Mouse (Mus musculus): ENCODE data around the gene Tuft1. TPM values are rescaled to one million over a fixed set of nuclear protein-coding genes. Genes with fewer than 3 reads are reported as not detected.
"Not testable (repeated sequence)": the region's sequence is repeated elsewhere in the genome, so short reads cannot be mapped to it uniquely, and the experiment has no call there.

Gene Tuft1
- polyA plus RNA-seq, 1 experiment, result 3.2 TPM

- H3K27ac ChIP-seq (ENCODE audit: insufficient read depth, low read length), result no peak overlapping the region
- no peaks in the 10 kb centered on the region for H3K4me1 ChIP-seq (ENCODE audit: control insufficient read depth, insufficient read depth, low read length)
- no peak for TF ChIP-seq CTCF (IDR thresholded peaks at IDR 0.05; ENCODE audit: borderline replicate concordance, insufficient read depth, low read length)
- TF ChIP-seq POLR2A (IDR thresholded peaks at IDR 0.05; ENCODE audit: low read depth, low read length), result no peak
- H3K4me3 ChIP-seq (ENCODE audit: insufficient read depth, low read length), result no peak overlapping the region
Observed at GRCm38 (mm10) chr3:94683646-94684045, 25.0 kb upstream of the Tuft1 start.

GRCm38 (mm10) chr3:94680783-94681182 is 22.1 kb upstream of the Tuft1 start:
- no peaks in the 10 kb centered on the region for H3K4me1 ChIP-seq (ENCODE audit: control insufficient read depth, insufficient read depth, low read length)
- TF ChIP-seq CTCF (IDR thresholded peaks at IDR 0.05; ENCODE audit: borderline replicate concordance, insufficient read depth, low read length) (no peak), POLR2A (IDR thresholded peaks at IDR 0.05; ENCODE audit: low read depth, low read length) (no peak)
- H3K27ac ChIP-seq (ENCODE audit: insufficient read depth, low read length), result no peak overlapping the region
- H3K4me3 ChIP-seq (ENCODE audit: insufficient read depth, low read length), result no peak overlapping the region

GRCm38 (mm10) chr3:94680032-94680431 is 21.4 kb upstream of the Tuft1 start:
- not testable (repeated sequence) for H3K27ac ChIP-seq (ENCODE audit: insufficient read depth, low read length); H3K4me3 ChIP-seq (ENCODE audit: insufficient read depth, low read length); H3K4me1 ChIP-seq (ENCODE audit: control insufficient read depth, insufficient read depth, low read length)

GRCm38 (mm10) chr3:94679351-94679841 is 20.7 kb upstream of the Tuft1 start:
- Histone ChIP-seq H3K27ac (ENCODE audit: insufficient read depth, low read length) (no peak overlapping the region), H3K4me1 (ENCODE audit: control insufficient read depth, insufficient read depth, low read length) (no peaks in the 10 kb centered on the region), H3K4me3 (ENCODE audit: insufficient read depth, low read length) (no peak overlapping the region)
- TF ChIP-seq POLR2A (IDR thresholded peaks at IDR 0.05; ENCODE audit: low read depth, low read length) (no peak), CTCF (IDR thresholded peaks at IDR 0.05; ENCODE audit: borderline replicate concordance, insufficient read depth, low read length) (no peak)

- H3K4me1 ChIP-seq (ENCODE audit: control insufficient read depth, insufficient read depth, low read length); H3K27ac ChIP-seq (ENCODE audit: insufficient read depth, low read length); H3K4me3 ChIP-seq (ENCODE audit: insufficient read depth, low read length): not testable (repeated sequence)
Observed at GRCm38 (mm10) chr3:94675101-94675500, 16.4 kb upstream of the Tuft1 start.

- not testable (repeated sequence) for H3K27ac ChIP-seq (ENCODE audit: insufficient read depth, low read length); H3K4me3 ChIP-seq (ENCODE audit: insufficient read depth, low read length); H3K4me1 ChIP-seq (ENCODE audit: control insufficient read depth, insufficient read depth, low read length)
Observed at GRCm38 (mm10) chr3:94665896-94666295, 7.2 kb upstream of the Tuft1 start.

- not testable (repeated sequence) for H3K27ac ChIP-seq (ENCODE audit: insufficient read depth, low read length); H3K4me1 ChIP-seq (ENCODE audit: control insufficient read depth, insufficient read depth, low read length); H3K4me3 ChIP-seq (ENCODE audit: insufficient read depth, low read length)
Observed at GRCm38 (mm10) chr3:94665060-94665802, 6.6 kb upstream of the Tuft1 start.

GRCm38 (mm10) chr3:94660841-94661240 is 2.2 kb upstream of the Tuft1 start:
- H3K27ac ChIP-seq (ENCODE audit: insufficient read depth, low read length); H3K4me1 ChIP-seq (ENCODE audit: control insufficient read depth, insufficient read depth, low read length); H3K4me3 ChIP-seq (ENCODE audit: insufficient read depth, low read length): not testable (repeated sequence)

- not testable (repeated sequence) for H3K27ac ChIP-seq (ENCODE audit: insufficient read depth, low read length); H3K4me1 ChIP-seq (ENCODE audit: control insufficient read depth, insufficient read depth, low read length); H3K4me3 ChIP-seq (ENCODE audit: insufficient read depth, low read length)
Observed at GRCm38 (mm10) chr3:94659142-94659748, 573 bp upstream of the Tuft1 start.

- H3K4me1 ChIP-seq (ENCODE audit: control insufficient read depth, insufficient read depth, low read length); H3K27ac ChIP-seq (ENCODE audit: insufficient read depth, low read length): not testable (repeated sequence)
- peak overlapping the region; percentile 56 for H3K4me3 ChIP-seq (ENCODE audit: insufficient read depth, low read length)
Observed at GRCm38 (mm10) chr3:94657852-94658739, 576 bp downstream of the Tuft1 start.

GRCm38 (mm10) chr3:94653967-94654366 is 4.7 kb downstream of the Tuft1 start:
- H3K27ac ChIP-seq (ENCODE audit: insufficient read depth, low read length); H3K4me1 ChIP-seq (ENCODE audit: control insufficient read depth, insufficient read depth, low read length); H3K4me3 ChIP-seq (ENCODE audit: insufficient read depth, low read length): not testable (repeated sequence)

All from embryonic fibroblast, embryonic 13.5 days (primary cell).